Mouse (Mus musculus): ENCODE measurements around the gene Gm28308.

The Gm28308 gene

DNA sequence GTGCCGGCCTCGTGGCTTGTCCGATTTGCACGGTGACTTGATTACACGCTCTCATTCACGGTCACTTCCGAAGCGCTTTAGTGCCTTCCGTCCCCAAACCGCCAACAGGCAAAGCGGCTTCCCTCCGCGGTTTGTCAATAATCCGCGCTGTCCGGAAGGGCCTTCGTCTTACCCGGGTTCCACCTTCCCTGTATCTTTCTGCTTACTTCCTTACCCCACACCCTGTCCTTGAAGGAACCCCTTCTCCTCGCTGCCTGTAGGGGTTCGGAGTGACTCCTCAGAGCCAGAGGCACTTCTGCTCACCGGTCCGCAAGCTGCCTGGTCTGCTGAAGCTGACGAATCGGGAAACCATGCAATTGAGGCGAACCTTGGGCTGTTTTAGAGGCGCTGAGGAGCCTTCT is 33.3 kb upstream of the Gm28308 start:
- DNase-seq = peak; percentile 28

- DNase-seq = no peak
Observed at GRCm38 (mm10) chr6:52245757-52246142, 32.6 kb upstream of the Gm28308 start, which contains the start of gene Hoxa11. Hoxa11 (minus strand) TSS chr6:52245810.

- DNase-seq = peak; percentile 58
Observed at GRCm38 (mm10) chr6:52245040-52245756, 32.1 kb upstream of the Gm28308 start.

- DNase-seq = no peak
Observed at GRCm38 (mm10) chr6:52244471-52245039, 31.4 kb upstream of the Gm28308 start.

- DNase-seq = no peak
Observed at GRCm38 (mm10) chr6:52243681-52244121, 30.6 kb upstream of the Gm28308 start.

GRCm38 (mm10) chr6:52242801-52243332 is 29.7 kb upstream of the Gm28308 start:
- DNase-seq = no peak

DNA sequence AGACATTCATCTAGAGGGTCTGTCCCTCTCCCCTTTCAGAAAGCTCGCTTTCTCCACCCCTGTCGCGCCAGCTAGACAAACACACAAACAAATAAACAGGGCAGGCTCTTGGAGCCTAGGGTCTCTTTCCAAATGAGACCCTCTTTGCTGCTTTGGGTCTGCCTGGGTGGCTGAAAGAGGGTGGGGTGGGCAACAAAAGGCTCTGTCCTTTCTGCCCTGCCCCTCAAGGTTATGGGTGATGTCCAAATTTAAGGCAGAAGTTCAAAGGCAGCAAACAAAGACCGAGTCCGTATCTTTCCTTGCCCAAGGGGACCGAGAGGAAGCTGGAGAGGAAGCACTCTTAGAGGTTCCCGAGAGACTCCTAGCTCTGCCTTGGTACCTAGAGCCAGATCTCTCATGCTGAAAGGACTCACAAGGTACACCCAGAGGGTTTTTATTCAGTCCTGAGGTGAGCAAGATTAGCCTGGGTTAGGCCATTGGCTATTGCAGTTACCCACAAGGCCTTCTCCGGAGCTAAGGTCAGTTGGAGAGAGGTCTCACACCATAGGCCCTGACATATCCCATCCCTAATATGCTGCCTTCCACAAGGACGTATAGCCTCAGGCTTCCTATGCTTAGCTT is 28.0 kb upstream of the Gm28308 start:
- no peak for DNase-seq

GRCm38 (mm10) chr6:52240389-52241000 is 27.4 kb upstream of the Gm28308 start, which contains the start of gene Hoxa10:
Hoxa10 (minus strand) TSS chr6:52240854.
- peak; percentile 90 for DNase-seq

- peak; percentile 18 for DNase-seq
Observed at GRCm38 (mm10) chr6:52239625-52240388, 26.7 kb upstream of the Gm28308 start.

DNA sequence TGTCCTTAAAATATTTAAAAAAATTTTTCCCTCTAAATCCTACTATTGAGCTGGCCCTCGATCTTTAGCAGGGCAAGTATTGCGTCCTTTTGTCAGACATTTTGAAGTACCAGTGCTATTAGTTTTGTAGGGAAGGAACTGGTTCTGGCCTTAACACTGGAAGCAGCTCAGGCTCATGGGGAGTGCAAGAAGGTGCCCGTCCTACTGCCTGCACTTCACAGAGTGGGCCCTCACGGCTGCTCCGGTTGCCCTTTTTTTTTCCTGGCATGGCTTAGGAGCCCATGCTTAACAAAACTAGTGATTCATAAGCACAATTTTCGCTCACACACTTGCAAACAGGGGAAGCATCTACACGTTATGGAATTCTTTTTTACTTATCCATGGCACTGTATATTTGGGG is 25.8 kb upstream of the Gm28308 start:
- DNase-seq = peak; percentile 8

GRCm38 (mm10) chr6:52238155-52238545 is 25.0 kb upstream of the Gm28308 start:
- DNase-seq = peak; percentile 8

- DNase-seq = peak; percentile 4
Observed at GRCm38 (mm10) chr6:52237346-52238154, 24.4 kb upstream of the Gm28308 start.

DNA sequence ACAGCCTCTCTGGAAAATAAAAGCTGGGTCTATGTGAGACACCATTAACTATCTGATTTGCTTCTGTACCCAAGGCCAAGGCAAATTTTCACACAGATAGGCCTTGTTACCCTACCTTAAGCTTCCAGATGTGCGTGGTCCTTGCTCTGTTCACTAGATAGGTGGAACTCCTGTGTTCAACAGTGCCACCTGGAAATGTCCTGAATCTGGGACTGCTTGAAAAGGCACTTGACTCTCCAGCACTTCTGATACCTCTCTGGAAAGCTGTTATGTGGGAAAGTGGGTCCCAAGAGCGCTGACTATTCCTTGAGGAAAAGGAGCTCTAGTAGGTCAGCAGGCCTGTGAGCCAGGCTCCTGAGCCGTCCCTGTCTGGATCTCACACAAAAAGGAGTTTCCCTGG is 23.7 kb upstream of the Gm28308 start:
- DNase-seq = peak; percentile 4

GRCm38 (mm10) chr6:52235866-52236265 is 22.7 kb upstream of the Gm28308 start:
- DNase-seq = peak; percentile 2

DNA sequence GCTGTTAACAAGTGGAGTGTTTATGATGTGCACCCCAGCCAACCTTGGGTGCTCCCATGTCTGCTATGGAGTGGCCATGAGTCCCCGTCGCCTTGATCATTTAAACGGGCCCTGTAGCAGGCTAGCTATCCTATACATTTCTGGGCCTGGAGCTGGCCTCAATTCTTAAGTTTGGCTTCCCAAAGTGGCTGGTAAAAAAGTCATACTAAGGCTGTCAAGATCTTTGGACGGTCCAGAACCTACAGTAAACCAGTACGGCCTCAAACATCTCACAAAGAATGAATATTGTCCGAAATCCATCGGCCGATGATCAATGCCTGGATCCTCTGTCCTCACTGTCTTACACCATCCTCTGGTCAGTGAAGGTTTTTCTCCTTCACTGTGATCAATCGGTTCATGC is 22.1 kb upstream of the Gm28308 start:
- no peak for DNase-seq

DNA sequence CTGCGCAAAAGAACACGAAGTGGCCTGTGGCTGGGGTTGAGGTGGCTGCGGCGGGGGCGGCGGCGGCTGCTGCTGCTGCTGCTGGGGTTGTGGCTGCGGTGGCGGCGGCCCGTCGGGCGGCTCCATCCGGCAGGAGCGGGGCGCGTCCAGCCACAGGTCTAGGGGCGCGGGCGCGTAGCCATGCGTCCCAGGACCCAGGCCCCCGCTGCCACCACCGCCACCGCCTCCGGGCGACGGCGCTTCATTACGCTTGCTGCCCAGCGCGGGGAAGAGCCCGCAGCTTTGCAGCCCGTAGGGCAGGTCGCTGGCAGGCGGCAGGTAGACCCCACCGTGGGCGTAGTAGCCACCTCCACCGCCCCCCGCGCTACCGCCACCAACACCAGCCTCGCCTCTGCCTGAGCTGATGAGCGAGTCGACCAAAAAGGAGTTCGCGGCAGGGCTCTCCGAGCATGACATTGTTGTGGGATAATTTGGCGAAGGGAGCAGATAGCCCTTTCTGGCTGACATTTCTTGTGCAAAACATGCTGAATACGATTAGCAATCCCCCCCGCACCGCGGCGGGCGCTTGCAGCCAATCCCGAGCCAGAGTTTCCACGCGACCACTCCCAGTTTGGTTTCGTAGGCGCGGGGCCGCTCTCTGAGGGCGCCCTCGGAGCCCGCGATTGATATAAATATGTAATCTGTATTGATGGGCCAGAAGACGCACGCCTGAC is 21.4 kb upstream of the Gm28308 start:
- peak; percentile 16 for DNase-seq

DNA sequence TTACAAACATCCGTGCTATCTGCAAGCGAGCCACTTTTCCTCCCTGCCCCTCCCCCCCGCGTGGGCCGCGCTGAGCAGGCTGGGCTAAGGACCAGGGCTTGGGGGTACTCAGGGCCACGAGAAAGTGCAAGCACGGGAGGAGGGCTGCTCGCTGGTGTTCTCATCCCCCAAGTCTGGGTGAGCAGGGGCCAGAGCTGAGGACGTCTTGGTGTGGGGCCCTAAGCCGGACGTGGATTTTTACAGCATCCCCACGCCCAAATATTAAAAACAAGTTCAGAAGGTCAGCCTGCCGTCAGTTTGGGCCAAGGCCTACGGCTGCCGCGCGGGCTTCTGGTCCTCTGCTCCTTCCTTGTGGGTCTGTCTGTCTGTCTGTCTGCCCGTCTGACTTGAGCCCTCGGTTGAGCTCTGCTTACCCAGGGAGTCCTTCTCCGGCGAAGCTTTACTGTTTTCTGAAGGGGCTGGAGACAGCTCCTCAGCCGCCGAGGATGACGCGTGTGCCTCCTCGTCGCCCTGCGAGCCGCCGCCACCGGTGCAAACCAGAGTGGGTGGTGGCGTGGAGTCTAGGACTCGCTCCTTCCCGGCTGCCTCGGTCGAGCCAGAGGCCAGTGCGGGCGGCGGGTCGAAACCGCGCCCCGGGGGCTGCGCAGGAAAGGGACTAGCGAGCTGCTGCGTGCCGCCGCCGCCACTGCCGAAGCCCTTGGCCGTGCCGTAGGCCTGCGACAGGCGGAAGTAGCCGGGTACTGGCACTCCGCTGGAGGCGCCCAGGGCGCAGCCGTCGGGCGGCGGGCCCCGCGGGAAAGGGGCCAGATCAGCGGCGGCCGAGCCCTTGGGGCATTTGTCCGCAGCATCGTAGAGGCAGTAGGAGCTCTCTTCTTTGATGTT is 20.6 kb upstream of the Gm28308 start:
- peak; percentile 59 for DNase-seq

DNA sequence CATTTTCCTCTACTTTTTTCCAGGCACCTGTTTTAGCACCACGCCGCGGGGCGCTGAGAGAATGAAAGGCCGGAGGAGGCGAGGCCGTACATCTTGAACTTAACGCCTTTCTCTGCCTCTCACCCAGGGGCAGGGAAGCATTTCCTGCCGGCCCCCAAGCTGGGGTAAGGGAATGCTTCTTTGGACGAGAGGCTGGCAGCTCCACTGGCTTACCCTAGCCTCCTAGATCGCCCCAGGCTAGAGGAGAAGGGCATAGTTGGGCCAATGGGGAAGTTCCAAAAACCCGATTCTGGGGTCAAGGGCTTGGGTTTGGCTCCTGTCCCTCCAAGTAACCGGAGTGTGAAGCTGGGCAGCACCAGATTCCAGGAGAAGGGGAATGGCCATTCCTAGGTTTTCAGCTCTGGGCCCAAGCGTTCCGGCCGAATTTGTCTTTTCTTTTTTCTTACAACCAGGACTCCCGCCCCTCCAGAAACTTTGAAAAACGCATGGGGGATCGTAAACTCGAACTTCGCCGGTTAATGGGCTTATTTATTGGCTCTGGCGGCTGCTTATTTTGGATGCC is 19.9 kb upstream of the Gm28308 start:
- peak; percentile 18 for DNase-seq

DNA sequence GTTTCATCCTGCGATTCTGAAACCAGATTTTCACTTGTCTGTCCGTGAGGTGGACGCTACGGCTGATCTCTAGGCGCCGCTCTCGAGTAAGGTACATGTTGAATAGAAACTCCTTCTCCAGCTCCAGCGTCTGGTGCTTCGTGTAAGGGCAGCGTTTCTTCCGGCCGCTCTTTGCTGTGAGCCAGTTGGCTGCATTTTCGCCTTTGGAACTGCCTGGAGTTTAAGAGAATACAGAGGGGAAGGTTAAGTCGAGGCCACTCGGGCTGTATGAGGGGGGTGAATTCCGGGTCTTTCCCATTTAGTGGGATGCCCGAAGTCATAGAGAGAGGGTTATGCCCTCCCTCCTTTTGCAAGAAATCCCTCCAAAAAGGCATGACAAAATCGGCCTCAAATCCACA is 19.4 kb upstream of the Gm28308 start:
- peak; percentile 31 for DNase-seq

All from thymus, postnatal 4 days (tissue).